Mouse (Mus musculus) monocyte, adult 2 months (primary cell): Measurements from ENCODE around the gene Mvd.

Experiments
- DNase-seq, 2 experiments: peaks; one replicate each; pipeline ENCODE4 v3.0.0; 2022; ENCODE audit warnings: low spot score in 2 of 2, low read depth in 1 of 2

Mvd gene

GRCm38 (mm10) chr8:122443262-122444006 is at the start of gene Mvd:
Mvd (minus strand) TSS chr8:122443422.
- peak; percentile 99 for DNase-seq

DNA sequence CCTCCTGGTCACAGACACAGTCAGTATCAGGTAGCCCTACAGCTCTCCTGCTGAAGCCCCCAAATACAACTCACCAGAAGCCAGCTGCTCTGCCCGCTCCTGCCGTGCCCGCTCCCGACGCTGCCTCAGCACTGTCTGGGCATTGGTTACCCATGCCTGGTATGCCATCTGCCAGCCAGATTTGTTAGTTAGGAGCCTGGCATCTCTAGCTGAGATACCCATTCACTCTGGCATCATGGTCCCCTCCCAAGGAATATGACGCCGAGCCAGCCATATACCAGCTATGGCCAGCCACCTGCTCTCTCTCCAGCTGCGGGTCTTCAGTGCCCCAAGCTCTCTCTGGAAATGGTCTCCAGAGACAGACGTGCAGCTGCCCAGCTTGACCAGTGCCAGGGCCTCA is 45.2 kb upstream of the Mvd start:
- no peak for DNase-seq

GRCm38 (mm10) chr8:122484831-122485230 is 41.6 kb upstream of the Mvd start:
- DNase-seq, result peak; percentile 38 to 41

DNA sequence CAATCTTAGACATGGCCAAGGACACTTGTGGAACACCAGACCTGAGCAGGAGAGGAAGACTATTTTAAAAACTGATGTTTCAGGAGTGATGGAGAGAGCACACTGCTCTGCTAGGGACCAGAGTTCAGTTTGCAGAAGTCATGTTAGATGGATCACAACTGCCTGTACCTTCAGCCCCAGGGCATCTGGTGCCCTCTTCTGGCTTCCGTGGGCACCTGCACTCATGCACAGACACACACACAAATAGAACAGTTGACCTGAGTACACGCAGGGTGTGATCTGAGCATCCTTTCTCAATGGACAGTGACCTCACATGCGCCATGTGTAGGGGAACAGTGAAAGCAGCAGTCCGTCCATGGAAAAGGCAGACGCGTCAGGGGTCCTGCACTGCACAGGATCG is 40.7 kb upstream of the Mvd start:
- DNase-seq, result no peak

- no peak for DNase-seq
These were observed 39.2 kb upstream of the Mvd start for GRCm38 (mm10) chr8:122482448-122482847.

DNA sequence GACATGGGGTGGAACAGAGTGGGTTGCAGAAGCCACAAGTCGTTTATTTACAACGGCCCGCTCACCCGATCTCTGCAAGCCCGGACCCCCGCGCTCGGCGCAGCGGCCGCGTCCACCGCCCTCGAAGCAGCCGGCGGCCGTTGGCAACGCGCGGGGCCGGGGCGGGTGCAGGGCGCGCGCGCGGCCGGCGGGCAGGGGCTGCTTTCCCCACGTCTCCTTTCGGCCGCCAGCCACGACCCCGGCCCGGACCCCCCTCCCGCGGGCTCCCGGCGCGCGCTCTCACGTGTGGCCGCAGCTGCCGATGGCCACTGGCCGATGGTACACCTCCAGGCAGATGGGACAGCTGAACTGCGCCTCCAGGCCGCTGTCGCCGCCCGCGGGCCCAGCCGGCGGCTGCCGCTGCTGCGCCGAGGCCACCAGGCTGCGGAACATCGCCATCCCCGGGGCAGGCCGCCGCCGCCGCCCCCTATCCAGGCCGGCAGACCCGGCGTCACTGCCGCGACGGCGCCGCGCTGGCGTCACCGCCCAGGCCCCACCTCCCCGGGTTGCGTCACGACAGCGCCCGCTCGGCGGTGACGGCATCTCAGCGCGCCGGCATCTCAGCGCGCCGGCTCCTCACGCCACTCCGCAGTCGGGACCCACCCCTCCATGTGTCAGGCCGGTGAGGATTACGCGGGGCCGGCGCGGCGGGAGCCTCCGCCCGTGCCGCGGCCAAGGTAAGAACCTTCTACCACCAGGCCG is 32.5 kb upstream of the Mvd start, which contains the start of the genes Rnf166 and Ctu2:
TSS of gene Rnf166 (minus strand) at position 485 of the 741 bp plus-strand sequence.
TSS of gene Ctu2 (plus strand) at position 564 of the 741 bp plus-strand sequence.
- DNase-seq, result peak; percentile 73 to 91

GRCm38 (mm10) chr8:122474951-122475560 is 31.8 kb upstream of the Mvd start:
- no peak for DNase-seq

GRCm38 (mm10) chr8:122473911-122474421 is 30.7 kb upstream of the Mvd start:
- DNase-seq, result peak; percentile 33 to 52

- DNase-seq, result no peak
These were observed 27.5 kb upstream of the Mvd start for GRCm38 (mm10) chr8:122470691-122471090.

DNA sequence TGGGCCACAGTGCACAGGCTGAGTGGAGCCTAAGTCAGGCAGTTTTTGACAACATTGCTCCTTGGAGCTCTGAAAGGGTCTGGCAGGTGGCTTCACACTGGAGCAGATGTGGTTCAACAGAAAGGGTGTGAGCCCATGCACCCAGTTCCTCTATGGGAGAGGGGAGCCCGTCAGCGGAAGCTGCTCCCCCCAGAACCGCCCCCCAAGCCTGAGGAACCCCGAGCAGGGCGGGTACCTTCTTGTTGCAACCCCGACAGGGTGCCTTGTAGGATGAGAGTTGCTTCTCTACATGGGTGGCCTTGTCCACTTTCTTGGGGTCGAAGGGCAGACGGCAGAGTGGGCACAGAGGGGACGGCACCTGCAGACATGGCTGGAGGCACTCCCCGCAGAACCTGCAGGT is 26.7 kb upstream of the Mvd start:
- DNase-seq, result no peak

GRCm38 (mm10) chr8:122469407-122469806 is 26.2 kb upstream of the Mvd start:
- DNase-seq, result no peak

DNA sequence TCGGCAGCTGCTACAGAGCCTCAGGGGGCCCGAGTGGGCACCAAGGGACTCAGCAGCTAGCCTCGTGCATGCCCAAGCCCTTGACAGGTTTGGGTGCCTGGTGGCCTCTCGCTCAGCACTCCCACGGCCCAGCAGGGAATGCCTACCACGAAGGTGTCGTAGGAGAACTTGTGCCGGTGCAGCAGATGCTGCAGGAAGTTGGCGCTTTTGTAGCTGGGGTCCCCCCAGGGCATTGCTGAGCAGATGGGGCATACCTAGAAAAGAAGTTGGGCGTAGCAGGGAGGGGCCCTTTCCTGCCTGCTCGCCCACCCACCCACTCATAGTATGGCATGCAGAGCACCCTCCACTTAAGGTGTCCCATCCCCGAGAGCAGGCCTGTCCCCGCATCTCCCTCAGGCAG is 24.6 kb upstream of the Mvd start:
- no peak for DNase-seq

GRCm38 (mm10) chr8:122464985-122465384 is 21.8 kb upstream of the Mvd start:
- no peak for DNase-seq

DNA sequence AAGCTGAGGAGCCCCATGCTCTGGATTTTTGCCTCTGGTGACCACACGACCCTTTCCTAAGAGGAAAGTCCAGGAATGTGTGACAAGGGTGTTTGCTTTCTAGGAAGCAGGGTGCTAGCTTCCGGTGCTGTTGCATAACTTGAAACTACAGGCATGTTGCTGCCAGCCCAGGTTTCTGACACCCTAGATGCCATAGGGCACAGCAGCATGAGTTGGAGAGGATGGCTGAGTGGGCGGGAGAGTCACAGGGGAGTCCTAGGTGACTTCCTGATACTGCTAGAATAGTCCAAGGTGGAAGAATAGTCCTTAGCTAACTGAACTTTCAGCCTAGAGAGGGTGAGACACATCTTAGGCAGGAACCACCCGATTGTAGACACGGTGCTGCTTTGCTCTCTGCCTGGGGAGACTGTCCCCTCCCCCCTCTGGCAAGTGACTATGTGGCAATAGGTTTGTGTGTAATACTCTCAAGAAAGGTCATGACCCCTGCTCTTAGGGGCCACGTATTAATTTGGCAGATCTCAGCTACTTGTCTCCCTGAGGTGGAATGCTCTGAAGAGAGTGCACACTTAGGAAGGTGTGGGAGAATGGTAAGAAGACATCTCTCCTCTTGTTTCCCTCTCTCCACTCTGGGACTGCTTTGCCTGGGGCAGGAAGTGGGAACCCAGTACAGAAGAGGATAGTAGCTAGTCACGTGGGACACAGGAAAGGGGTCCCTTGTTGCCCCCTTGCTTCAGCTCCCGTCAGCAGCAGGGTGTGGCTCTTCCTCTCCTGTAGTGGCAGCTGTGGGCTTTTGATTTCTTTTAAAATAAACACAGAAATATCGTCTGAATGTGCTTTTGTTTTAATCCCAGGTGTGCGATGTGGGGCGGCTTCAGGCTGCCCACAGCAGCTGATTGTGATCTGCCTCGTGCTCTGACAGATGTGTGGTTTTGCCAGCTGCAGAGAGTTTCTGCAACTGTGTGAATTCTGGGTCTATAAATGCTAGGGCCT is 20.7 kb upstream of the Mvd start:
- DNase-seq, result peak in 1 of 2 experiments; percentile 26

- DNase-seq, result no peak
These were observed 19.3 kb upstream of the Mvd start for GRCm38 (mm10) chr8:122462510-122462909.

DNA sequence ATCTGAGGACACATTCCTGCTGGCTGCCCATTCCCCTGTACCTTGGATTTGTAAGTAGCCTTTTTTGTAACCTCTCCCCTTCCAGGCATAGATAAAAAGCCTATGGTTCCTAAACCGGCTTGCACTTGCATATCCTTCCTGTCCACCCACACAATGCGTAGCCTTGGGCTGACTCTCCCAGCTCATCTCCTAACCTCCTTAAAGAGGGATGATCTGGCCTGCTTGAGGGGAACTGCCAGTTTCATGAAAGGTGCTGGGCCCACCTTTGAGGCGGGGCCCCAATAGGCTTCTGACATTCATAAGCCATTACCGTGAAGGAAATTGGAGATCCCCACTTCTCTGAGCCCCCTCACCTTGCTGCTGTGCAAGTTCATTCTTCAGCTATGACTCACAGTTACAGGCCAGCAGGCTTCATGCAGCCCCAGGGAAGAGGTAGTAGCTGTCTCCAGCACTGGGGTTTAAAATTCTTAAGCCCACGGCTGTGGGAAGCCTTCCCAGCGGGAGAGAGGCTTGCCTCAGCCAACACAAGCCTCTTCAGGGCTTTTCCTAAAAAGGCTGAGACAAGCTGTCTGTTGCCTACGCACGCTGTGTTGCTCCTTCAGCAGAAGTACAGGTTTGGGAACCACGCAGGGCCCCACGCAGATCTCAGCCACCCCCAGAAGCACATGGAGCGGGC is 18.4 kb upstream of the Mvd start:
- no peak for DNase-seq

DNA sequence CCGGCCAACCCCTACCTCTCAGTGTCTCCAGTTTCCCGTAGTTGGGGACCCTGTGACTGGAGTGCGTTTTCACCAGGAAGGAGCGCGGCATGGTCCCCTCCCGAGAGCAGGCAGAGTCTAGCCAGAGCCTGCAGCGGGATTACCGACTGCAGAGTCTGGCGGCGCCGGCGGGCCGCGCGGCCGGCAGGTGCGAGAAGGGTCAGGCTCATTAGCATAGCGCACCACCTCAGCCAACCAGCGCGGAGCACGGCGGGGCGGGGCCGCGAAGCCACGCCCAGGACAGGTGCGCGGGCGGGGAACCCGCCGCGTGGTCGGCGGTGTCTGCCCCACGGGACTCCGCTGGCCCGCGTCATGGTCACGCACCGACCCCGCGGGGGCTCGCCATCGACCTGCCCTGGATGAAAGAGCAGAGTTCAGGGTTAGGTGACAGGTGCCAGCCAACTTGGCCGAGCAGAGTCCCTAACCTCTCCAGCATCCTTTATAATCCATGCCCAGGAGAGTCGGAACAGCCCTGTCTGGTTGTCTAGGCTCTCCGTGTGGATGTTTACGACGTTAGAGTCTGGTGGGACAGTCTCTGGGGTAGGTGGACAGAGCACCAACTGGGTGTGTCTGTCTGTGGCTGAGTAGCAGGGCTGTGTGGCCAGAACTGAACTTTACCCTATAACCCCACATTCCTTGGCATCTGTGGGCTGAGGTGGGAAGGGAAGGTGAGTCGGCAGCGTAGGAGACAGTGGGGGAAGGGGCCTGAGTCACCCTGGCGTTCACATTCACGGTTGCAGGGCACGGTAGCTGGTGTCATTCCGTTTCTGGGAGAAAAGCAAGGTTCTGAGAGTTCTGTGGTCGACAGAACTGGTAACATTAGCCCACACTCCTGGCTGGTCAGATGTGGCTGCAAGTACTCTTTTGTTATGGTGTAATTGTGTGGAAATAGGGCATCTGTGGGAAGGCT is 17.6 kb upstream of the Mvd start, which contains the start of gene Snai3:
TSS of gene Snai3 (minus strand) at position 210 of the 949 bp plus-strand sequence.
- DNase-seq, result no peak

DNA sequence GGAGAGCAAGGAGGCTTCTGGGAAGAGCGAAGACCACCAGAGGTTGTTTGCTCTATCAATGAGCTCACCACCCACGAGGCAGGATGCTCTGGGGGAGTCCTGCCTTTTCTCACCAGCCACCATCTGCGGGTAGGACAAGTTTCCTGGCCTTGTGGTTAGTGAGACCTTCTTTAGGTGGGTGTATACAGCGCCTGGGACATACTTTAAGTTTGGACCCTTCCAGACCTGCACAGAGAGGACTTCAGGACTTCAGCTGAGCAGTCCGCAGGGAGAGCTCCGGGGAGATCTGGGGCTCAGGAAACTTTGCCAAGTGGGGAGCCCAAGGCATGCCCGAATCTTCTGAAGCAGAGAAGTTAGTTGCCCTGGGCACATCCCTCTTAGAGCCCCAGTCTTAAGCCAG is 16.8 kb upstream of the Mvd start:
- no peak for DNase-seq
